Mouse (Mus musculus): Measurements from ENCODE around the gene Wt1. TPM values are rescaled to one million over a fixed set of nuclear protein-coding genes. Genes with fewer than 3 reads are reported as not detected.

Gene Wt1
- total RNA-seq, 2 experiments from 2014 or later = not detected

GRCm38 (mm10) chr2:105126691-105127530, 582 bp downstream of the Wt1 start:
- DNase-seq = no peak

GRCm38 (mm10) chr2:105127531-105128480, 1.5 kb downstream of the Wt1 start:
- no peak for DNase-seq

GRCm38 (mm10) chr2:105128564-105128963, 2.2 kb downstream of the Wt1 start:
- no peak for DNase-seq

- DNase-seq = no peak
Observed at GRCm38 (mm10) chr2:105130351-105131060, 4.2 kb downstream of the Wt1 start.

- DNase-seq = no peak
Observed at GRCm38 (mm10) chr2:105131061-105131810, 4.9 kb downstream of the Wt1 start.

GRCm38 (mm10) chr2:105131811-105132100, 5.4 kb downstream of the Wt1 start:
- no peak for DNase-seq

- DNase-seq = no peak
Observed at GRCm38 (mm10) chr2:105132300-105132699, 6.0 kb downstream of the Wt1 start.

GRCm38 (mm10) chr2:105132933-105133795, 6.8 kb downstream of the Wt1 start:
- no peak for DNase-seq

GRCm38 (mm10) chr2:105134296-105134695, 8.0 kb downstream of the Wt1 start:
- no peak for DNase-seq

- no peak for DNase-seq
Observed at GRCm38 (mm10) chr2:105139471-105139870, 13.1 kb downstream of the Wt1 start.

GRCm38 (mm10) chr2:105141371-105141770, 15.0 kb downstream of the Wt1 start:
- no peak for DNase-seq

GRCm38 (mm10) chr2:105143731-105144130, 17.4 kb downstream of the Wt1 start:
- no peak for DNase-seq

GRCm38 (mm10) chr2:105151544-105151943, 25.2 kb downstream of the Wt1 start:
- DNase-seq = no peak

- no peak for DNase-seq
Observed at GRCm38 (mm10) chr2:105153046-105153445, 26.7 kb downstream of the Wt1 start.

GRCm38 (mm10) chr2:105160949-105161348, 34.6 kb downstream of the Wt1 start:
- no peak for DNase-seq

- DNase-seq = no peak
Observed at GRCm38 (mm10) chr2:105162763-105163162, 36.4 kb downstream of the Wt1 start.

- no peak for DNase-seq
Observed at GRCm38 (mm10) chr2:105168137-105168536, 41.8 kb downstream of the Wt1 start.

GRCm38 (mm10) chr2:105174254-105174653, 47.9 kb downstream of the Wt1 start:
- DNase-seq = no peak

- no peak for DNase-seq
Observed at GRCm38 (mm10) chr2:105178871-105179270, 52.5 kb downstream of the Wt1 start.

- DNase-seq = no peak
Observed at GRCm38 (mm10) chr2:105182501-105182900, 56.2 kb downstream of the Wt1 start.

GRCm38 (mm10) chr2:105185140-105185539, 58.8 kb downstream of the Wt1 start:
- no peak for DNase-seq

Measured in layer of hippocampus, postnatal 36 days (tissue).